Mouse (Mus musculus) fibroblast of lung, adult 2 months (primary cell): Measurements from ENCODE around the gene Fermt1.

Source experiments
- DNase-seq: peaks from one replicate; pipeline ENCODE4 v3.0.0-alpha.2; 2011; ENCODE audit warnings: low read depth

Fermt1 gene

DNA sequence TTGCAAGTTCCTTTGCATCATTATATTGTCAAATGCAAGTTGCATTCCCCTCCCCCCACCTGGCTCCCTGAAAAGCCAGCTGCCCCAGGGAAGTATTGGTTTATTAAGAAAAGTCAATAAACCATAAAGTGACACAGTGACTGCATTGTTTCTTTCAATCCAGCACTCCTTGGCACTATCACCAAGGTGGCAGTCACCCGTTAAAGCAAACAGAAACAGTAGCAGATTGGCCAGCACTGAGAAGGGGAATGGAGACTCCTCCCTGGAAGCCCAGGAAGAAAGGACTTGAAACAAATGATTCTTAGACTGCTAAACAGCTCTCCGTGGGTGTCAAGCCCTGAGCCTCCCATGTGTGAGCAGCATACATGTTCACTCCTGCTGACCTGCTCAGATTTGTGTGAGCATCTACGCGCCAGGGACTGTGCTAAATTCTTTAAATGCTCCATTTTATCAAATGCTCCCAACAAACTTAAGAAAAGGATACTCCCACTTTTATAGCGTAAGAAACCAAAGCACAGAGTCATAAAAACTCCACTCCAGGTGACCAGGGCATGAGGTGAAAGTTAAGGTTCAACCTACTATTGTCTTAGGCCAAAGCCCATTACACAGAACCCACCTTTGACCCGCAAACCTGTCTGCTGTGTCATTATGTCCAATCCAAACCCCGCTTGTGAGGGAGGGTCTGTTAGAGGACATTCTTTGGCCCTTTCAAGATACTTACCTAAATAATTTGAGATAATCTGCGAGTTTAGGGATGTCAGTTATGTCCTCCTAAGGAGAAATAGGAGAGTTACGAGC is 23.4 kb downstream of the Fermt1 start:
- DNase-seq, result no peak

GRCm38 (mm10) chr2:132914785-132915184 is 30.9 kb downstream of the Fermt1 start:
- DNase-seq, result no peak

DNA sequence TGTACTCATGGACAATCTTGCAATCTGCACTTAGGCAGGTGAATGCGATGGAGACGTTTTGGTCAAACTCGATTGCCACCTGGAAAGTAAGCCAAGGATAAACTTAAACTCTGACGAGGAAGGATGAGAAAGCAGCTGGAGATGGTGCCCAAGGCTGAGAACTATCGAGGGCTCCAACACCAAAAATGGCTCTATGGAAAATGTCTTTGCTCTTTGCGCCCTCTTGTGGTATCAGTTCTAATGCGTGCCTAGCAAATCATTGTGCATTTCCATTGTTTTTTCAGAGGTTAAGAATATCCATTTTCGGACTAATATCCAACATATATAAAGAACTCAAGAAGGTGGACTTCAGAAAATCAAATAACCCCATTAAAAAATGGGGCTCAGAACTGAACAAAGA is 38.9 kb downstream of the Fermt1 start:
- no peak for DNase-seq

GRCm38 (mm10) chr2:132904961-132905360 is 40.7 kb downstream of the Fermt1 start:
- DNase-seq, result no peak

DNA sequence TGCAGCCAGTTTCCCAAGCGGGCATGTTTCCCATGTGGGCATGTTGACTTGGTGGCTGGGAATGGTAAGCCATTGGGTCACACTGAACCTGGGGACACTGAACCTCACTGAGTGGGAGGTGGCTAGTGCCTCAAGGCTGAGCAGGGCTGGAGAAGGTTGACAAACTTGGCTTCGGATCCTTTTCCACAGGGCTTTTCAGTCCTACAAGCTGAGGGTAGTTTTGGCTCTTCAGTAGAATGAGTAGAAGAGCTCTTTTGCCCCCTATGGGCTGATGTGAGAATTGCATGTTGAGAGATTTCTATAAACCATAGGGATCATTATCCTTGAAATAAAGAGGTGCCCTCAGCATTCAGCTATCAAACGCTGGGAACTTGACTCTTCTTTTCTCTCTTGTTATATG is 42.2 kb downstream of the Fermt1 start:
- peak; percentile 15 for DNase-seq

GRCm38 (mm10) chr2:132902056-132902455 is 43.6 kb downstream of the Fermt1 start:
- DNase-seq, result no peak

- DNase-seq, result no peak
Observed at GRCm38 (mm10) chr2:132901636-132902035, 44.1 kb downstream of the Fermt1 start.

GRCm38 (mm10) chr2:132900596-132900995 is 45.1 kb downstream of the Fermt1 start:
- no peak for DNase-seq

- DNase-seq, result no peak
Observed at GRCm38 (mm10) chr2:132898211-132898610, 47.5 kb downstream of the Fermt1 start.

- no peak for DNase-seq
Observed at GRCm38 (mm10) chr2:132893826-132894225, 51.9 kb downstream of the Fermt1 start.

DNA sequence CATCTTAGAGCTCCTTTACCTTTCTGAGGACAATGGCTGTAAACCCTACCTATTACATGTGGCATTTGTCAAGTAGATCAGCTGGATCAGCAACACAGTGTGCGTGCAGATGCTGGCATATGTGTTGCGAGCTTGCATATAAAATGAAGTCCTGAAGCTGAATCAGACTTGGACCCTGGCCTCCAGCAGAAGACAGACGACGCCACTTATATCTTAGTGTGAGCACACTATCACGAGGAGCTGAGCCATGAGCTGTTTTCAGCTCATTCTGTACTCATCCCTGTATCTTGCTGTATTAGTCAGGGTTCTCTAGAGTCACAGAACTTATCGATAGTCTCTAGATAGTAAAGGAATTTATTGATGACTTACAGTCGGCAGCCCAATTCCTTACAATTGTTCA is 60.4 kb downstream of the Fermt1 start:
- DNase-seq, result no peak

GRCm38 (mm10) chr2:132884303-132884967 is 61.3 kb downstream of the Fermt1 start:
- no peak for DNase-seq

DNA sequence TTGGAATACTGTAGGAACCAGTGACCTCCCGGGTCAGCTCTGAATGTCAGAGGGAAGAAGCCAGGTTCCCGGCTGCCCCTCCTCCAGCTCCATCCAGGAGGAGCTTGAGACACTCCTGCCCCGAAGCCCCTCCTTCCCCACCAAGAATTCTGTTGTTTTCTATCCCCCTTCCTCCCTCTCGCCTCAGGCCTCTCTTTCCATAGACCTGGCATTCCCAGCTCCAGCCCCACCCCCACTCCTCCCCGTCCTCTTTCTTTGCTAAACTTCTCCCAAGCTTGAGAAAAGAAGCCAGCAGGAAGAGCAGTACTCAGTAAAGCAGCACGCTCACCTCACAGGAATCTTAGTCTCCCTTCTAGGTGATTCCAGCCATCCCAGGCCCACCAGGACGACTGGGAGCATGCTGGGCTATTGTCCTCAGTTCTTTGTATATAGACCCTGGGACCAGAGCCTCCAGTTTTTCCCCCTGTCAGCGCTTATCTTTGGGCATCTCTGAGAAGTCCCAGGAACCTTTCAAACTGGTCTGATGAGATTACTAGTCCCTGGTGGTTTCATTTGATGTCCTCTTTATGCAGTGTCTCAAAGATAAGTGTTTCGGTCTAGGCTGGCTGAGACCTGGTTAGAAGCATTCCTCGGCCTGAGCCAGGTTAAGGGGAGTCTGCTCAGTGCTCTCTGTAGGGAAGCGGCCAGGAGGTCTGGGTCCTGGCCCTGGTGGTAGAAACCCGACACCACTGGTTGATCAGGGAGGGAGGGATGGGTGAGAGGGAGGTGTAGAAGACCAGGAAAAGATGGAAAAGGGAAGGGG is 64.7 kb downstream of the Fermt1 start, which contains the start of gene Lrrn4:
Gene Lrrn4, minus strand, starts transcription at position 48 of the 802 bp plus-strand sequence.
- no peak for DNase-seq

GRCm38 (mm10) chr2:132879261-132880044 is 66.3 kb downstream of the Fermt1 start:
- DNase-seq, result no peak

DNA sequence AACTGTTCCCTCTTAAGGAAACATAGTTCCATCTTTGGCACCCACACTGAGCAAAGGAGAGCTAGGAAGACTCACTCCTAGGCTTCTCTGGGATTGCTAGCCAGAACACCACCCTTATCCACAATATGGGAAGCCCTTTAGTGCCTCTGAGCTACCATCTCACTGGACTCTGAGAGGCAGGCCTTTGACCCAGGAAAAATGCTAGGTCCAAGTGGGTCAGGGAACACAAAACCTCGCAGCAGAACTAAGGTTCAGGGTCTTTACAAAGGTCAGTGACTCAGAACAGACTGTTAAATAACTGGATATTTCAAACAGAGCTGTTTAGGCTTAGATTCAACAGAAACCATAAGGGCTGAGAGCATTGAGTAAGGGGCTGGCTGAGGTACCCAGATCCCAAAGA is 68.7 kb downstream of the Fermt1 start:
- no peak for DNase-seq

DNA sequence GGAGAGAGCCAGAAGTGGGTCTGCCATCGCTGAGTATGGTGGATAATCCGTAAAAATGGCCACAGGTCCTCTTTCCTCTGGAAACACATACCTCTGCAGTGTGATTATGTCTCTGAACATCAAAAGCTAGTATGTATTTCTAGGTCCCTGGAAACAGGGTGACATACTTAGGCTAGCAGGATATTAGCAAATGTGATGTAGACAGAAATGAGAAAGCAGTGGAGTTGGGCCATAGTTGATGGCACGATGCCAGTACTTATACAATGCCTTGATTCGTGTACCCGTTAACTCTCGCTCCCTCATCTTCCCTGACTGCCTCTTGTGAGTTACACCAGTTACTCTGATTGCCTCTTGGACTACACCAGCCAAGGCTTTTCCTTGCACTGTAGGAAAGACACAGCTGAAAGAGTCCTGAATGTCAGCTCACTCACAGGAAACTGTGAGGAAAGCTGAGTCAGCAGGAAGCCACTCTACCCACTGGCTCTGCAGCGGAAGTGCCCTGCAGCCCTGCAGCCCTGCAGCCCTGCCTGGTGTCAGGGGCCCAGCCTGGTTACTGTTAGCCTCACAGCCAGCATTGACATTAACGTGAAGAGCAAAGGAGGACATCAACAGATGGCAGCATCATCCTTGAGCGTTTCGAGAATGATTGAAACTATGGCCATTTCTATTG is 71.9 kb downstream of the Fermt1 start:
- DNase-seq, result no peak

DNA sequence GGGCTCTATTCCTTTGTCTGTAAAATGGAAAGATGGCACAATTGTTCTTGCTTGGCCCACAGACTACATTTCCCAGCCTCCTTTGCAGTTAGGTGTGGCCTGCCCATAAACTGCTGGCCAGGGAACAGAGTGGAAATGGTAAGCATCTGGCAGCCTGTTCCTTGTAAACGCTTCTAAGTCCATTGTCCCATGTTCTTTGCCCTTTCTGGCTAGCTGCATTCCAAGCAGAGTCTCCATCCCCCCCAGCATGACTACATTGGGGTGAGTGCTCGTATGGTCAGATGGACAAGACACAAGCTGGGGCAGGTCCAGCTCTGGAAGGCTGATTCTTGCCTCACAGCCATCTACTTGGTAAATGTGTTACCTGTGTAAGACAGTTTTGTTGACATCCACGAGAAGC is 74.0 kb downstream of the Fermt1 start:
- DNase-seq, result peak; percentile 6

- DNase-seq, result no peak
Observed at GRCm38 (mm10) chr2:132870286-132870685, 75.4 kb downstream of the Fermt1 start.

GRCm38 (mm10) chr2:132869682-132870081 is 76.0 kb downstream of the Fermt1 start:
- DNase-seq, result no peak

- no peak for DNase-seq
Observed at GRCm38 (mm10) chr2:132867521-132867920, 78.2 kb downstream of the Fermt1 start.

DNA sequence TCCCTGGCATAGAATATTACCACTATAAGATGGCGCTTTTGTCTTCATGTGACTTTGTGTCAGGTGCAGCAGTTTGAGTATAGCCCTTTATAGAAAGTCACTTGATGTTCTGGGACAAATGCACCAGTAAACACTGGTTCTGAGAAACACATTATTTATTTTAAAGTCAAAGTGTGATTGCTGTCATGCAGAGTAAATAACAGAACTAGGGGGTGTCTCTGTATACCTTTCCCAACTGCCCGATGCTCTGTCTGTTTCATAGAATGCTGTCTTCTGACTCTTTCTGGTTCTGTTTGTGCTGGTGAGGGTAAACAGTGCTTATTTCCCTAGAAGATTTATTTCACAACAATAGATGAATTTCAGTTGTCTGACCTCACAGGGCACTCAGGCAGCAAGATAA is 82.4 kb downstream of the Fermt1 start:
- DNase-seq, result no peak
